ENCODE assay signal across 1 mouse cellular context in the genomic region with DNA sequence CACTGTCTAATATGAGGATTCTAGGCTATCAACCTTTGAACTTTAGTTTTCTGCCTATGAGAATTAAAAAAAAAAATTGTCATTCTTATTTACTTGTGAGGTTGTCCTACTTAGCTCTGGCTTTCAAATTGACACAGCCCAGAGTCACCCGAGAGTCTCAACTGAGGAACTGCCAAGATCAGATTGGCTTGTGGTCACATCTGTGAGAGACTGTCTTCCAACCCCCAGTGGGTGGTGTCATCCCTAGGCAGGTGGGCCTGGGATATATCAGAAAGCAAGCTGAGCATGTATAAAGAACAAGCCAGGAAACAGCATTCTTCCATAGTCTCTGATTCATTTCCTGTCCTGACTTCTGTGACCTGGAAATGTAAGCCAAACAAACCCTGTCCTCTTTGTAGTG.
TF ChIP-seq lines count a peak whose summit lies in the region.

No protein-coding gene starts in this region.

TF ChIP-seq in MEL, 35 proteins besides CTCF, POLR2A, EP300 and RAD21 (continued from another document):
- no peak for TF ChIP-seq ETS1 (IDR thresholded peaks at IDR 0.05; ENCODE audit: low read depth, low read length)
